Mouse (Mus musculus) adrenal gland, adult 8-10 months (tissue): ENCODE data around the gene Rec114. TPM values are rescaled to one million over a fixed set of nuclear protein-coding genes. Genes with fewer than 3 reads are reported as not detected.

Source experiments
- DNase-seq: peaks from one replicate; pipeline ENCODE4 v3.0.0; 2022
- total RNA-seq, 4 experiments: library from RNA; stranded (reverse); gene quantifications; 2 replicates each; pipeline ENCODE4 v1.2.4; 2022

The Rec114 gene
- 1 to 10 TPM in 2 of 4 experiments, under 1 TPM in 1, not detected in 1; 0.70 to 1.7 (median 1.2) TPM for total RNA-seq

DNA sequence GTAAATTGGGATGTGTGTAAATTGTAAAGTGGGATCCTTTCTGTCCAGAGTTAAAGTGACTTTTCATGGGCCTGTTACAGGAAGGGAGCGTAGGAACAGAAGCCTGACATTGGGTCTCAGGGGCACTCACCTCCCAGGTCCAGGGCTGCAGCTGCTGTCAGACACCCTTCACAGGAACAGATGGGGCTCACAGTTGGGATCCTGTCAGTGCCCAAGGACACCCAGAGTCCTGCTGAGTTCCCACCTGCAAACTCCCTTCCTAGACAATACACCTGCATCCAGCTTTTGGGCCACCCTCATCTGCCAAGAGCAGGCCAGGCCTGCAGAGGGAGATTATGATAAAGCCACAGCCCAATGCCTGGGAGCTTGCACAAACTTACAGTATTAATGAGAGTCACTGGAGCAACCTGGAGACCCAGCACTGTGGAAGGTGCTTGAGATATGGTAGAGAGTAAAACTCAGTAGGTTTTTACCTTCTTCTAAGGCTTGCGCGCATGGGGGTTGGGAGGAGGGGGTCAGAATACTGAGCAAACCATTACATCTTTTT lies at the start of gene Rec114:
Rec114 (minus strand) TSS at position 263 of the 547 bp plus-strand sequence.
- no peak for DNase-seq

DNA sequence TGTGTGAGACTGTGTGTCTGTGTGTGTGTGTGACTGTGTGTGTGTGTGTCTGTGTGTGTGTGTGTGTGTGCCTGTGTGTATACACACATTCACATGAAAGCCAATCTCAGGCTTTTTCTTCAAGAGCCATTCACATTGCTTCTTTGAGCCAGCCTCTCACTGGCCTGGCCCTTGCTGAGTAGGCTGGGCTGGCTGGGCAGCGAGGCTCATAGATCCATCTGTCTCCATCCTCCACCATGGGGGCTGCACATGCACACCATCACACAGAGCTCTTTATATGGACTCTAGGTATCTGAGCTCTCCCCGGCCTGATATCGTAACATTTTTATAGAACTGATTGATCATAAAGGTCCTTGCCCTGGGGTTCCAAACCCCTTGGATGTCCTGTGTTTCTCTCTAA lies 45.7 kb upstream of the Rec114 start:
- no peak for DNase-seq

GRCm38 (mm10) chr9:58775363-58775762 lies 31.6 kb upstream of the Rec114 start:
- no peak for DNase-seq

- DNase-seq: no peak
These were observed 31.0 kb upstream of the Rec114 start for GRCm38 (mm10) chr9:58774761-58775160.

DNA sequence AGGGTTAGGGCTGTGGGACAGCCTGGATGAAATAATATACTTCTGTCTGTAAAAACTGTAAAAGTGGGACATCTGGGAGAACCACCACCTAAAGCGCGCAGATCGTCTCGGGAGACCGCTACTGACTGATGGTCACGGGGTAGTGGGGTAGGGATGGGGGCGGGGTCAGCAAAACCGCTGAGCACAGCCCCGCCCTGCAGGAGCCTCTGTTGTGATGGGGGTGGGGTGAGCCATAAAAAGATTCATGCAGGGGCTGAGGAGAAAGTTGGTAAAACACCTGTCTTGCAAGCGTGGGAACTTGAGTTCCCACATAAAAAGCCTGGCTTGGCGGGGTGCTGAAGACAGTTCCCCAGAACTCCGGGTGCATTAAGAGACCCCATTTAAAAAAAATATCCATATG lies 26.2 kb upstream of the Rec114 start:
- DNase-seq: no peak

- no peak for DNase-seq
These were observed 23.5 kb upstream of the Rec114 start for GRCm38 (mm10) chr9:58766959-58767955.

- DNase-seq: no peak
These were observed 20.6 kb upstream of the Rec114 start for GRCm38 (mm10) chr9:58764354-58764753.

GRCm38 (mm10) chr9:58763114-58763513 lies 19.4 kb upstream of the Rec114 start:
- no peak for DNase-seq

DNA sequence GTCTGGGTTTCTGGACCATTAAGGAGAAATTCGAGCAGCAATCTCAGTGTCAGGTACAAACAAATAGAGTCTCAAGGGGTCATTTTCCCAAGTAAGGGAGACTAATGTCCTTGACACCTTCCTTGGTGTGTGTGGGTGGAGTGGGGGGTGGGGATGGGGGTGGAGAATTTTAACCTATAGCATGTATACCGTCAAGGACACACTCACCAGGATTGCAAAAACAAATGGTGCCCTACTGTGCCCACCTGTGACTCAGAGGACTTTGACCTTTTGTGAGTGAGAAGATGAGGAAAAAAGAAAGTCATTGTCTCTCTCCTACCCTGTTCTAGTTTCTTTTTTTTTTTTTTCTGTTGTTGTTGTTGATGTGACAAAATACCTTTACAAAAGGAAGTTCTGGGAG lies 18.3 kb upstream of the Rec114 start:
- no peak for DNase-seq

- no peak for DNase-seq
These were observed 15.0 kb upstream of the Rec114 start for GRCm38 (mm10) chr9:58758754-58759153.

GRCm38 (mm10) chr9:58756371-58757132 lies 12.8 kb upstream of the Rec114 start:
- DNase-seq: no peak

DNA sequence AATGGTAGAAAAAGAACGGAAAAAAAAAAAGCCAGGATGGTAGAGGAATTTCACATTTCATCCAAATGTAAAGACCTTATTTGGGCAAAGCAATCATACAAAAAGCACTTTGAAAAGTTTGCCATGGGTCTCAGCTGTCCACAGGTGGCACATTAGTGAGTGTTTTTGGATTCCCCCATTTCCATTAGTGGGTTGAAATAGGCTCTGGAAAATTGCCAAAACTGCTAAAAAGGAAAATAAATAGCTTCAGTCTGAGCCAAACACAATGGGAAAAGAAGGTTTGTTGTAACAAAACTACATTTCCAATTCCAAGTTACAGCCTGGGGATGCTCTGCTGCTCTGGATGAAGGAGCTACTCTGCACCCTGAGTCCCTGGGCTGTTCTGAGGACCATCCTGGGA lies 9.8 kb upstream of the Rec114 start:
- no peak for DNase-seq

GRCm38 (mm10) chr9:58748142-58748541 lies 4.4 kb upstream of the Rec114 start:
- DNase-seq: no peak

GRCm38 (mm10) chr9:58747328-58747755 lies 3.6 kb upstream of the Rec114 start:
- DNase-seq: no peak

DNA sequence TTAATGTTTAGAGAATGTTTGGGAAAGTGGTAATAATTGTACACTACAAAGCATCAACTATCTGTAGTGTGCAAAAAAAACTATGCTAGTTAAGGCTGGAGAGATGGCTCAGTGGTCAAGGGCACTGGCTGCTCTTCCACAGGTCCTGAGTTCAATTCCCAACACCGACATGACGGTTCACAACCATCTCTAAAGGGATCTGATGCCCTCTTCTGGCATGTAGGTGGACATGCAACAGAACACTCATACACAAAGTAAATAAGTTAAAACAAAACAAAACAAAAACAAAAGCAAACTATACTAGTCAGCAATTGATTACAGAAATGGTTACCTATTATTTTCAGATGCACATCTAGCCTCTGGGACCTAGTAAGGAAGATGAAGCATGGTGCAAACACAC lies 1.1 kb downstream of the Rec114 start:
- no peak for DNase-seq

- DNase-seq: no peak
These were observed 2.4 kb downstream of the Rec114 start for GRCm38 (mm10) chr9:58741369-58741768.

DNA sequence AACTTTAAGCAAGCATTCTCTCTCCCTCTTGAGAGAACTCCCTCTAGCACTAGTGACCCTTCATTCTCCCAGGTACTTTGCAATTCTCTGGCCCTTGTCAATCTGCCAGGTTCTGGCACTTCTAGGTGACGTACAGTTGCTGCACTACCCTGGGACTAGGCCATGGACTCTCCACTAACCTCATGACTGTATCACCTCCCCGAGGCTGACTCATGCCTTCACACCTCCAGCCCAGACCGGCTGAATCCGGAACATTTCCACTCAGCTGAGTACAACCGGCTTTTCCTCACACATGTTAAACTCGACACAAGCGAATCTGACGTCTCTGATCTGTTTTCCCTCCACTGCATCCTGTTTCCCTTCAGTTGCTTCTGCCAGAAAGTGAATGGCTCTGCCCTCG lies 4.0 kb downstream of the Rec114 start:
- DNase-seq: no peak

DNA sequence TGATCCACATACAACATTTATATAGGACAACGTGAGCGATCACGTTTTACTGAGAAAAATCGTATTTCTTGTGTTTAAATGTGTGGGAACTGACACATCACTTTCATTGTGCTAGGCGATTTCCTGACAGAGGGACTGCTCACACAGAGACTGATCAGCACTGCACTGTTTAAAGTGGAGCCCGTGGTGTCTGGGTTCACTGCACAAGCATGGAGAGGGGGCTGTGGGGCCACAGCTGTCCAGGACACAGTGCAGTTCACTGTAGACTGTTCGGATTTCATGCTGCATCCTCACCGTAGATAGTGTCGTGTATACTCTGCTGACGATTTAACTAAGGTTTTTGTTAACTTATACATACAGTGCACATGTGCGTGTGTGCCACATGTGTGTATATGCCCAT lies 20.6 kb downstream of the Rec114 start:
- DNase-seq: no peak

DNA sequence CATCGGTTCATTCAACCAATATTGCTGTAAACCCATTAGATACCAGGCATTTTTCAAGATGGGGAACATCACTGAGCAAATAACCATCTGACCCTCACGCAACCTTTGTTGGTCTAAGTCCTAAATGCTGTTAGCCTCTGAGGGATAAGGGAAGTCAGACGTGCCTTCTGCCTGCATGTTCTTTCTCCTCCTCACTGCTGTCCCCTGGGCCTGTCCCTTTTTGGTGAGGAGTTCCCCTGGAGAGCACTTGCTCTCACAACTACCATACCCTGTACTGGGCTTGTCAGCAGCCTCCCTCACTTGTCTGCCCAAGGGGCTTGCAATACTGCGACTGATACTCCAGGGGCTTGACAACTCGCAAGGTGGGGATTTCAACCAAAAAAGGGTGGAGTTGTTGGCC lies 21.6 kb downstream of the Rec114 start:
- no peak for DNase-seq

DNA sequence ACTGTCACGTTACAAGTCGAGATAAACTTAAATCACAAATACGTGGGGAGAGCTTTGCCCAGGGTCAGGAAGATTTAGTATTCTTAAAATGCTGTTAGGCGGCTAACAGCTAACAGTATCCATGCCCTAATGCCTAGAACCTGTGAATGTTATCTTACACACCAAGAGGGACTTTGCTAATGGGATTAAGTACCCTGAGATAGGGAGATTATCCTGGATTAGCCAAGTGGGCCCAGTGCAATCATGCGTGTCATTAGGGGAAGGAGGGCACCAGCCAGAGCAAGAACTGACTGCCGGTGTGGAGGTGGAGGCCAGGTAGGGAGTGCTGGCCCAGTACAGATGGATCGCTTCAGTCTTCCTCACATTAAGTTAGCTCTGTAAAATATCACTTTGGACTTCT lies 22.7 kb downstream of the Rec114 start:
- DNase-seq: no peak

GRCm38 (mm10) chr9:58720167-58720566 lies 23.6 kb downstream of the Rec114 start:
- DNase-seq: no peak

DNA sequence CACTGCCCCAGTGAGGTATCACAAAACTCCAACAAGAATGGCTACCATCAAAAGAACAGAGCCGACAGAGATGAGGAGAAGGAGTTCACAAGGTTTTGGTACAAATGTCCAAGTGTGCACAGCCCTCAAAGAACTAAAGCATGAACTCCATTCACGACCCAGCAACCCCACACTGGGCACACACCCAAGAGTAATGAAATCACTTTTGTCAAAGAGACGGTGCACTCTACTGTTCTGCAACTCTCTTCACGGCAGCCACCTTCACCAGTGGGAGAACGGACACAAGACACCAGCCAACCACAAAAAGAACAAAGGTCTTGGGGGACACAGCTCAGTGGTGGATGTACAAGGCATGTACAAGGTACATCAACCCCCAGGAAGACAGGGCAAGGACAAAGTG lies 24.3 kb downstream of the Rec114 start:
- DNase-seq: no peak

DNA sequence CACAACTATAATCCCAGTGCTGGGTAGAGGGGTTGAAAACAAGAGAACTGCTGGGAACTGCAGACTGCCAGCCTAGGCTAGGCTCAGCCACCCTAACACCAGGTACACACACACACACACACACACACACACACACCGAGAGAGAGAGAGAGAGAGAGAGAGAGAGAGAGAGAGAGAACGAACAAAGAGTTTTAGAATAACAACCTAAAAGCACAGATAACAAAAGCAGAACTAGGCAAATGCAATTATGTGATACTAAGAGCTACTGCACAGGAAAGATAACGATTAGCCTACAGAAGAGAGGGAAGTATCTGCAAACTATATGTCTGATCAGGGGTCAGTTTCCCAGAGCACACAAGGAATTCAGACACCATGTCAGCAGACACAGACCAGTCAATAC lies 24.8 kb downstream of the Rec114 start:
- DNase-seq: no peak
